Mouse (Mus musculus): ENCODE measurements around the gene Strip2. TPM values are rescaled to one million over a fixed set of nuclear protein-coding genes. Genes with fewer than 3 reads are reported as not detected.

The Strip2 gene
- polyA plus RNA-seq, 1 experiment = 1.6 TPM

DNA sequence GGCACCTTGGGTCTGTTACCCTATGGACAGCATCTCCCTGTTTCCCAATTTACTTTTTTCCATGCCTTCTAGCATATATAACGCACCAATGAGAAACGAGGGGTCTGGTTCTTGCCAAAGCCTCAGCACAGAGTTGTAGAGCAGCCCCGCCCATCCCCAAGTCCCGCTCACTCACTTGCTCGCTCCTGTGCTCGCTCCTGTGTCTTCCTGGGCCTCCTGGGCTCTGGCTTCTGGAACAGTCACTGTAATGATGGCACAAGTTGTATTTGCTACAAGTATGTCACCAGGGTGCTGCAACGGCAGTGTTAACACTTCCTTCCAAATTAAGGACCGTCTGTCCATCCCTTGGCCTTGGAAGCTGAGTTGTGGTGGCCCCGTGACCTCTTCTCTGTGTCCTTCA, 81.3 kb downstream of the Strip2 start:
- no peak overlapping the region for H3K27ac ChIP-seq (ENCODE audit: control insufficient read depth, insufficient read depth, low read depth, low read length, poor library complexity)
- no peak overlapping the region for H3K4me3 ChIP-seq (replicated peaks; ENCODE audit: control insufficient read depth, low read depth, low read length)
- H3K4me1 ChIP-seq (ENCODE audit: control insufficient read depth, insufficient read depth, low read length) = no peaks in the 10 kb centered on the region; the same call in 1 of the 2 replicates
- TF ChIP-seq POLR2A (IDR thresholded peaks at IDR 0.05; ENCODE audit: borderline replicate concordance, control insufficient read depth, low read depth, low read length) = no peak
- no peak for TF ChIP-seq CTCF (IDR thresholded peaks at IDR 0.05; ENCODE audit: control insufficient read depth, insufficient read depth, low read length)
- 75% methylated on average over 9 of the region's 9 CpGs for WGBS

- Histone ChIP-seq H3K27ac (ENCODE audit: control insufficient read depth, insufficient read depth, low read depth, low read length, poor library complexity) (no peak overlapping the region), H3K4me1 (ENCODE audit: control insufficient read depth, insufficient read depth, low read length) (no peaks in the 10 kb centered on the region; the same call in 1 of the 2 replicates), H3K4me3 (replicated peaks; ENCODE audit: control insufficient read depth, low read depth, low read length) (no peak overlapping the region)
- 30% methylated on average over 4 of the region's 4 CpGs for WGBS
- TF ChIP-seq POLR2A (IDR thresholded peaks at IDR 0.05; ENCODE audit: borderline replicate concordance, control insufficient read depth, low read depth, low read length) (no peak), CTCF (IDR thresholded peaks at IDR 0.05; ENCODE audit: control insufficient read depth, insufficient read depth, low read length) (no peak)
These were observed 82.0 kb downstream of the Strip2 start for GRCm38 (mm10) chr6:29998771-29999170.

DNA sequence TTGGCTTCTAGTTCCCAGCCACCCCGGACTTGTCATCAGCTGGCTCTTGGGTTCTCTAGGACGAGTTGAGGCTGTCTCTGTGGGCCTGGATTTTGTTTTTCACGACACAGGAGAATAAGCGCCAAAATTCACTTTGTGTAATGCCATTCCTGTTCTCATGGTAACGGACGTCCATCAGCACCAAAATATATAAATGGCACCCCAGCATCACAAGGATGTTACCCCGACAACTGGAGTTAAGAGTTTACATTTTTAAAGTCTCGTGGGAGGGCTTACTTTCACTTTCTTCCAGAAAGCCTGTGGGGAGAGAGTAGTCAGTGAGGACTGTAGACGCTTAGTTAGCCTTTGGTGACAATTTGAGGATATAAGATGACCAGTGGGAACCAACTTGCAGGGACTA, 85.8 kb downstream of the Strip2 start:
- TF ChIP-seq CTCF (IDR thresholded peaks at IDR 0.05; ENCODE audit: control insufficient read depth, insufficient read depth, low read length) (no peak), POLR2A (IDR thresholded peaks at IDR 0.05; ENCODE audit: borderline replicate concordance, control insufficient read depth, low read depth, low read length) (no peak)
- WGBS = 75% methylated on average over 9 of the region's 9 CpGs
- Histone ChIP-seq H3K4me3 (replicated peaks; ENCODE audit: control insufficient read depth, low read depth, low read length) (no peak overlapping the region), H3K4me1 (ENCODE audit: control insufficient read depth, insufficient read depth, low read length) (no peaks in the 10 kb centered on the region; the same call in 1 of the 2 replicates), H3K27ac (ENCODE audit: control insufficient read depth, insufficient read depth, low read depth, low read length, poor library complexity) (no peak overlapping the region)

- 56% methylated on average over 1 of the region's 1 CpGs for WGBS
These were observed 89.0 kb downstream of the Strip2 start for GRCm38 (mm10) chr6:30005851-30006250.

DNA sequence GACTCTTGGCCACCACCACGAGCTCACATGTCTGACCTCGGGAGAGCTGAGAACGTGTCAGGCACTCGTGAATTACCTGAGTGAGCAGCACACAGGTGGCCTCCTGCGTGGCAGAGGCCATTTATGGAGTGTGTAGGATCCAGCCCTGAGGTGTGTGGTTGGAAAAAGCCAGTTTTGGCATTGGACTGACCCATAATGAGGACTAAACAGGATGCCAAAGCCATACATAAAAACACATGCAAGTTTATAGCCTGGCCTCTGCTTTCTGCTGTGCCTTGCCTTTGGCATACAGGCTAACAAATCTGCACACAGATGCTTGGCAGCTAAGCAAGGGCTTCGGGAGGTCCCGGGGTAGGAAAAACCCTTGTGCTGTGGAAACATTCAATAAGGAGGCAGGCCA, 92.4 kb downstream of the Strip2 start:
- 82% methylated on average over 7 of the region's 7 CpGs for WGBS
- H3K27ac ChIP-seq (ENCODE audit: control insufficient read depth, insufficient read depth, low read depth, low read length, poor library complexity) = no peak overlapping the region
- TF ChIP-seq POLR2A (IDR thresholded peaks at IDR 0.05; ENCODE audit: borderline replicate concordance, control insufficient read depth, low read depth, low read length) (no peak), CTCF (IDR thresholded peaks at IDR 0.05; ENCODE audit: control insufficient read depth, insufficient read depth, low read length) (no peak)
- peaks cover 1% of the 10 kb centered on the region; the same call in 1 of the 2 replicates for H3K4me1 ChIP-seq (ENCODE audit: control insufficient read depth, insufficient read depth, low read length)
- H3K4me3 ChIP-seq (replicated peaks; ENCODE audit: control insufficient read depth, low read depth, low read length) = no peak overlapping the region

More at GRCm38 (mm10) chr6:30005851-30006250, 89.0 kb downstream of the Strip2 start:
- Histone ChIP-seq H3K4me3 (replicated peaks; ENCODE audit: control insufficient read depth, low read depth, low read length) (no peak overlapping the region), H3K4me1 (ENCODE audit: control insufficient read depth, insufficient read depth, low read length) (no peaks in the 10 kb centered on the region; the same call in 1 of the 2 replicates), H3K27ac (ENCODE audit: control insufficient read depth, insufficient read depth, low read depth, low read length, poor library complexity) (no peak overlapping the region)
- TF ChIP-seq CTCF (IDR thresholded peaks at IDR 0.05; ENCODE audit: control insufficient read depth, insufficient read depth, low read length) (no peak), POLR2A (IDR thresholded peaks at IDR 0.05; ENCODE audit: borderline replicate concordance, control insufficient read depth, low read depth, low read length) (no peak)

Other genes starting within 250 kb of the Strip2 start
- 167 and 175 TPM in 2 replicates for gene Tspan33, start 222.8 kb upstream of the Strip2 start, polyA plus RNA-seq (2011; ENCODE audit: insufficient read depth, insufficient read length, low replicate concordance, missing spikeins)
- gene Smo, start 181.5 kb upstream of the Strip2 start, polyA plus RNA-seq (2011; ENCODE audit: insufficient read depth, insufficient read length, low replicate concordance, missing spikeins) = 2.8 and 4.6 TPM in 2 replicates
- 7.5 and 13.9 TPM in 2 replicates for gene Ahcyl2, start 149.0 kb upstream of the Strip2 start, polyA plus RNA-seq (2011; ENCODE audit: insufficient read depth, insufficient read length, low replicate concordance, missing spikeins)
- gene Nrf1, start 131.0 kb downstream of the Strip2 start, polyA plus RNA-seq (2011; ENCODE audit: insufficient read depth, insufficient read length, low replicate concordance, missing spikeins) = 46.4 and 58.1 TPM in 2 replicates

All from bone marrow, adult 2 months (tissue).